Mouse (Mus musculus) spleen, embryonic (tissue): ENCODE results near the gene Car10.

Experiments
- CTCF ChIA-PET: fragments of 350-600 bp; sonication (Branson Sonifier 250); formaldehyde crosslinking; loops from one replicate; lab custom pipeline; 2022; lab: Charles Lee

The Car10 gene

GRCm38 (mm10) chr11:93579626-93580025, 481.8 kb downstream of the Car10 start:
- CTCF ChIA-PET, result no interaction called here

GRCm38 (mm10) chr11:93581326-93581725, 483.5 kb downstream of the Car10 start:
- CTCF ChIA-PET, result no interaction called here

- CTCF ChIA-PET, result no interaction called here
Measured at GRCm38 (mm10) chr11:93587788-93588187, 490.0 kb downstream of the Car10 start.

GRCm38 (mm10) chr11:93590652-93591051, 492.8 kb downstream of the Car10 start:
- CTCF ChIA-PET, result no interaction called here

GRCm38 (mm10) chr11:93594033-93594432, 496.2 kb downstream of the Car10 start:
- CTCF ChIA-PET, result no interaction called here

GRCm38 (mm10) chr11:93598175-93598574, 500.3 kb downstream of the Car10 start:
- CTCF ChIA-PET, result no interaction called here

- CTCF ChIA-PET, result no interaction called here
Measured at GRCm38 (mm10) chr11:93599755-93600154, 501.9 kb downstream of the Car10 start.

- CTCF ChIA-PET, result no interaction called here
Measured at GRCm38 (mm10) chr11:93603575-93603974, 505.7 kb downstream of the Car10 start.

GRCm38 (mm10) chr11:93607111-93607510, 509.3 kb downstream of the Car10 start:
- CTCF ChIA-PET, result no interaction called here

- CTCF ChIA-PET, result no interaction called here
Measured at GRCm38 (mm10) chr11:93608716-93609115, 510.9 kb downstream of the Car10 start.

- CTCF ChIA-PET, result no interaction called here
Measured at GRCm38 (mm10) chr11:93612071-93612470, 514.2 kb downstream of the Car10 start.

GRCm38 (mm10) chr11:93614851-93615250, 517.0 kb downstream of the Car10 start:
- CTCF ChIA-PET, result no interaction called here

- CTCF ChIA-PET, result no interaction called here
Measured at GRCm38 (mm10) chr11:93623605-93624004, 525.8 kb downstream of the Car10 start.

GRCm38 (mm10) chr11:93639410-93639809, 541.6 kb downstream of the Car10 start:
- CTCF ChIA-PET, result no interaction called here

- CTCF ChIA-PET, result no interaction called here
Measured at GRCm38 (mm10) chr11:93640954-93641353, 543.1 kb downstream of the Car10 start.

- CTCF ChIA-PET, result no interaction called here
Measured at GRCm38 (mm10) chr11:93642331-93642730, 544.5 kb downstream of the Car10 start.

- CTCF ChIA-PET, result no interaction called here
Measured at GRCm38 (mm10) chr11:93643006-93643405, 545.2 kb downstream of the Car10 start.

GRCm38 (mm10) chr11:93643436-93643835, 545.6 kb downstream of the Car10 start:
- CTCF ChIA-PET, result no interaction called here

- CTCF ChIA-PET, result no interaction called here
Measured at GRCm38 (mm10) chr11:93646216-93646615, 548.4 kb downstream of the Car10 start.
